Mouse (Mus musculus): ENCODE data around the gene Lhx2.

The Lhx2 gene

GRCm38 (mm10) chr2:38338990-38339909, at the start of gene Lhx2:
TSS of gene Lhx2 (plus strand) at chr2:38339281.
- no peak for DNase-seq

DNA sequence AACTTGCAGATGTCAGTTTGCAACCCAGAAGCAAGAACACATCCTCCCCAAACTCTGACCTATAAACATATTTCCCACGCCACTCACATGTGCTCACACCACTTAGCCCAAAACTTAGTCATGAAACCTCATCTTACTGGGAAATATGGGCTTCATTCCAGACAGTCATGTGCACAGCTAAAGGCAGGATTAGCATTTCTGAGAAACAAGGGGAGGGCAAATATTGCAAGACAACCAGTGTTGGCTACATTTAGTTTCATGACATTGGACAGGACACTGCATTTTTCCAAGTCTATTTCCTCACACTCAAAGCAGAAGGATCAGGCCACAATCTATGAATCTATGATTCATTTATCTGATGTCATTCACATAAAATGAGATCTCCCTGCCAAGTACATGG, 47.6 kb upstream of the Lhx2 start:
- DNase-seq, result no peak

DNA sequence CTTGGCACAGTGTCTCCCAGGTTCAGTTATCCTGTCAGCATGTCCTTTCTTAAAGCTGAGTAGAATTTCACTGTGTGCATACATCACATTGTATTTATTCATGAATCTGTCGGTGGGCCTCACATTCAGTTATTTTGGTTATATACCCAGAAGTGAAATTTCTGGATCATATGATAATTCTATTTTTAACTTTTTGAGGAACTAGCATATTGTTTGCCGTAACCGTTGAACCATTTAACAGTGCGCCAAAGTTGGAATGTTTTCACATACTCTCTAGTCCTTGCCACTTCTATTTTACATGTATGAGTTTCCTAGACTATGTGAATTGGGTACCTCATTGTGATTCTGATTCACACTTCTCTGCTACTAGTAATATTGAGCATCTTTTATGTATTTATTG, 43.1 kb upstream of the Lhx2 start:
- DNase-seq, result no peak

DNA sequence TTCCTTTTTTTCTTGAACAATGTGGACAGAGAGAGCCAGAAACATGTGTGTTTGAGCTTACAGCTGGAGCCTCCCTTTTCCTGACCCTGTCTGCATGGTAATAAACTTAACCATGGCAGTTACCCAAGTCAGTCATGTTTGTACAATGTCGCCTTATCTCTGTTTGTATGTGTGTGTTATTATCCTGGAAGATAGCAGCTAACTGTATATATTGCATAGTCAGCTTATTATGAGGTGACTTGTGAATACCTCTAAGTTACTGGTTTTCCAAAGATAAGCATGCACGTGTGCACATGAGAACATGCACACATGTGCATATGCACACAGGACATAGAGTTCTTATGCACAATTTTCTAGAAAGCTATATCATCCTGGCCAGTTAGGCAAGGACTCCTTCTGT, 38.1 kb upstream of the Lhx2 start:
- DNase-seq, result no peak

DNA sequence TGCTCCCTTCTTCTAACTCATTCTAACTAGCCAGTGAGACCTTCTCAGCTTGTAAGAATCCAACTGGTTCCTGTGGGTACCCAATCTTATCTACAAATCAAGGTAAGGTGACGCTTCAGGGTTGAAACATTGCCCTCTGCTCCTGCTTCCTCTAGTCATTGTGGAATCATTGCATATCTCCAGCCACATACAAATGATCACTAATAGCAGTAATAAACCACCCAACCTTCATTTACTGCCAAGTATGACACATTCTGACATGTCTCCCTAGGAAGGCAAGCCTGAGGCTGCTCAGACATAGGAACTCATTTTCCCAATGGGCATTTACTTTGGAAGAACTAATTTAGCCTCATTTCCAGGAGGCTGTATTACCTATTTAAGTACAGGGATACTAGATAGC, 33.9 kb upstream of the Lhx2 start:
- no peak for DNase-seq

GRCm38 (mm10) chr2:38312921-38313320, 26.2 kb upstream of the Lhx2 start:
- no peak for DNase-seq

DNA sequence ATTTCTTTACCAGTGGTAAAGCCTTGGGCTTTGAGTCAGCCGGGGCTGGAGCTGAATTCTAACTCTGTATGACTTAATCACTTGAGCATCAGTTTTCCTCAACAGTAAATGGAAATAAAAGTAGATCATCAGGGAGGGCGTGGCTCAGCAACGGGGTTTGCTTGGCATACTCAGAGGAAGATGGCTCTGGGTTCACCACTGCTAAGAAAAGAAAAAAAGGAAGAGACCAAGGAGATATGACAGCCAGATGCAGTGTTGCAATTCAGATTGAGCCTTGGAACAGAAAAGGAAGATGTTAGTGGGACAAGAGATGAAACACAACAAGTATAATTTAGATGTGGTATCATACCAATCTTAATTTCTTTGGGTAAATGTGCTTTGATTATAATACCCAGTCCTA, 25.7 kb upstream of the Lhx2 start:
- no peak for DNase-seq

- DNase-seq, result no peak
These were observed 20.0 kb upstream of the Lhx2 start for GRCm38 (mm10) chr2:38319086-38319485.

DNA sequence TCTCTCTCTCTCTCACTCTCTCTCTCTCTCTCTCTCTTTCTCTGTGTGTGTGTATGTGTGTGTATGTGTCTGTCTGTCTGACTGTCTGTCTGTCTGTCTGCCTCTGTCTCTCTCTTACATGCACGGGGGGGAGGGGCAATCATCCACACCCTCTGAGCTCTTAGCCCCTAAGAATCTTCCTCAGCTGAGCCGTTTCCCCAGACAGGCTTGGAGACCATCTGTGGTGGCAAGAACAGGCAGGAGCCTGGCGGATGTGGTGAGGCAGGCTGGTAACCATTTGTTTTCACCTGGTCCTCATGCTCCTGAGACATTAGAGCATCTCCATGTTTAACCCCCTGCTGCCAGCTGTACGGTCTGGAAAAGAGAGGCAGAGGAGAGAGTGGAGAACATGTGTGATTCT, 18.2 kb upstream of the Lhx2 start:
- DNase-seq, result no peak

- DNase-seq, result no peak
These were observed 15.7 kb upstream of the Lhx2 start for GRCm38 (mm10) chr2:38323380-38323779.

DNA sequence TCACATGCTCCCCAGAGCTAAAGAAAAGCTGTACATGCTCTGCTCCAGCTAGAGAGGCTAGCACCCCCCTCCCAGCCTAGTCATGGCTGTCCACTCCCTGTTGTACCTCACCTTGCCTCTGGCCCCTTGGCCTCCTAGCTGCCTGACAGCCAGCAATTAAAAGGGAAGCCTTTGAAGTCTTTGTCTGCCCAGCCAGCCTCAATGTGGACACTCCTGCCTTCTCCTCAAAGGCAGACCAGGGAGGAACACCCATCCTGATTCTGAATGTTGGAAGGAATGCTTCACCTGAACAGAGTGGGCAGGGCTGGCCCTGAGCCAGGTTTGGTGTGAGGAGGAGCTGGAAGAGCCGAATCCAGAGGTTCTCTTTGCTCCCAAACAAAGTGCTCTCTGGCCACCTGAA, 12.4 kb upstream of the Lhx2 start:
- no peak for DNase-seq

DNA sequence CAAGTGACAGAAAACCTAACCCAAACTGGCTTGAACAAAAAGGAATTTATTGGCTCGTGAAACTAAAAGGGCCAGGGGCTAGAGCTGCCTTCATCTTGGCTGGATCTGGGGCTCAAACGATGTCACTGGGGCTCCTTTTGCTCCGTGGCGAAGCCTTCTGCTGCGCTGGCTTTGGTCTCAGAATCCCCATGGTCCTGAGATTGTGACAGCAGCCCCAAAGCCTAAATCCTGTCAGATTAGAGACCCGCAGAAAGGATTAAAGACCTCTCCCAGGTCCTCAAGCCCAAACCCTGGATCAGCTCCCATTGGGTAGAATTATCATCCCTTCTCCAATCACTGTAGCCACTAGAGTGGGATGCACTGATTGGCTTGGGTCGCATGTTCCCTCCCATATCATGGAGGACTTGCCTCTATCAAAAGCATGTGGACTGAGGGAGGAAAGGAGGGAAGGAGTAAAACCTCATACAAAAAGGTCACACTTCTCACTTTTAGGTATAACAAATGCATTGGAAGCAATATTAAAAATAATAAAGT, 5.4 kb upstream of the Lhx2 start:
- DNase-seq, result no peak

DNA sequence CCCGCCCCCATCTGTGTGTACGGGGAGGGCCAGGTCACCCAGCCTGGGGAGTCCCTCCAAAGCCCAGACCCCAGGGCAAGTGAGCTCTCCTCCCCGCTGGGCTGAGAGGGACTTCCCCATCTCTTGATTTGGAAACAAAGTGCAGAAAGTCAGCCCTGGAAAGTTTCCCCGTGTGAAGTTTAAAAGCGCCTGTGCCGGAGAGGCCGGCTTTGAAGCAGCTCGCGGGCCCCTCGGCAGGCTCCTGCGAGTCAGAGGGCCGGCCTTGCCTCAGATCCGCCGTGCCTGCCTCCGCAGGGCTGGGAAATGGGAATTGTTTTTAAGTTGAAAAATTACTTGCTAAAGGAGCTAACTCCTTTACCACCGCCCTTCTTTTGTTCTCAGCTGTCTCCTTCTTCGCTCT, 2.5 kb upstream of the Lhx2 start:
- no peak for DNase-seq

DNA sequence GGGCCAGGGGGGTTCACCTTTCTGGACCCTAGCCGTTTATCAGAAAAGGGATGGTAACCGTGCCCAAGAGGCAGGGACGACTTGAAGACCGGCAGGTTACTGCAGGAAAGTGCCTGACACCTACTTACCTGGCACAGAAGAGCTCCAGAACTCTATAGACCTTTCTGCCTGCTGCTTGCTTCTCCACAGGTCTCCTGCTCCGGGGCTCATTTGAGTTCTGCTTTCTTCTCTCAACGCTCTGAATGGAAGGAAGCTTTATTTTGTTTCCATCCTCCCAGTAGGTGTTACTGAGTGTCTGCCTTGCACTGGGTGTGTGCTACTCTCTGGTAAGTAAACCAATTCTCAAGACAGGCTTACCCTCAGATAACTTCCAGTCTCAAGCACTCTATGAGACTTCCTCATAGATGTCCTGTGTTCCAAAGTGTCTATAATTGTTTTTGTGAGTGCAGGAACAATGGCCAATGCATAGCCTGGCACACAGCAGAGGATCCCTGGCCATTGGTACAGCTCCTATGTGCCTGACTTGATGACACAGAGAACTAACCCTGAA, 1.9 kb upstream of the Lhx2 start:
- DNase-seq, result no peak

GRCm38 (mm10) chr2:38337681-38338080, 1.4 kb upstream of the Lhx2 start:
- no peak for DNase-seq

GRCm38 (mm10) chr2:38338348-38338932, 641 bp upstream of the Lhx2 start:
- DNase-seq, result no peak

- no peak for DNase-seq
These were observed 987 bp downstream of the Lhx2 start for GRCm38 (mm10) chr2:38339910-38340625.

DNA sequence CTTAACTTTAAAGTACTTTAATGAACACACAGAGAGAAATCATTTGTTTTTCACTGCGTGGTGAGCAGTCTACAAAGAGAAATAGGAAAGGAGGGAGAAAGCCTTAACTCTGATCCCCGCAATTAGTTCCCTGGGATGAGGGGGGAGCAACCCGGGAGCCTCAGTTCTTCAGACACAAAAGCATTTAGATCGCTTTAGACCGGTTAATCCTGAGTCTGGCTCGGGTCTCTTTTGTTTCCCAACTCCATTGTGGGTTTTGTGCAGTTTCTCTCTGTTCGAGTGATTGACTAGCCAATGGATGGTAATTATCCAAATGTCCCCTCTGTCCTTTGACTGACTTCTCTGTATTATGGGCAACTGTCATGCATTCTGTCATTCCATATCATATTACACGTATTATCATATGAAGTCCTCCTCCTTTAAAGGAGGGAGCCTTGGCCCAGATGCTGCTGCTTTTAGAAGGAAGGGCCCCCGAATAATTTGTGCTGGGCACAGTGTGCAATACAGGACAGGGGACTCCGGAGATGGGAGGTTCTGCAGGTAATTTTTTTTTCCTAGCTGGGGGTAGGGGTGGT, 1.6 kb downstream of the Lhx2 start:
- DNase-seq, result no peak

GRCm38 (mm10) chr2:38343573-38343972, 4.5 kb downstream of the Lhx2 start:
- DNase-seq, result no peak

GRCm38 (mm10) chr2:38344727-38345126, 5.6 kb downstream of the Lhx2 start:
- DNase-seq, result no peak

DNA sequence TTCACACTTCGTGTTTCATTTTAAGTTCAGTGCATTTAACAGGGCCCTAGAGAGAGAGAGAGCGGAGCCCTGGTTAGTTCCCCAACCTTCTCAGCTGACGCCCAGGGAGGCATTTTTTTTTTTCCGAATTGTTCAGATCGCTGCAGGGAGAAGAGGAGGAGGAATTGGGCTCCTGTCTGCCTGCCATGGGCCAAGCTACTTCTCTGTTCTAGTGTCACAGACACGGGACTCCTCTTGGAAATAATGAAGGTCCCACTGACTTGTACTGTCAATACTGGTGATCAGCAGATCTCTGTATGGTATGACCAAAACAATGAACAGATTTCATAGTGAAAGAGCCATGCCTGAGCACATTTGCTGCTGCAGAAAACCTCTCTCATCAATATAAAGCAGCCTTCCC, 7.3 kb downstream of the Lhx2 start:
- no peak for DNase-seq

GRCm38 (mm10) chr2:38346881-38347764, 8.0 kb downstream of the Lhx2 start:
- no peak for DNase-seq

All from lung, postnatal 4 days (tissue).